Mouse (Mus musculus): ENCODE results near the gene Acpp.
A peak's percentile ranks its signal among the peaks of the same experiment; 100 is the strongest.

Gene Acpp

GRCm38 (mm10) chr9:104304376-104304775, 33.2 kb downstream of the Acpp start:
- DNase-seq = no peak

DNA sequence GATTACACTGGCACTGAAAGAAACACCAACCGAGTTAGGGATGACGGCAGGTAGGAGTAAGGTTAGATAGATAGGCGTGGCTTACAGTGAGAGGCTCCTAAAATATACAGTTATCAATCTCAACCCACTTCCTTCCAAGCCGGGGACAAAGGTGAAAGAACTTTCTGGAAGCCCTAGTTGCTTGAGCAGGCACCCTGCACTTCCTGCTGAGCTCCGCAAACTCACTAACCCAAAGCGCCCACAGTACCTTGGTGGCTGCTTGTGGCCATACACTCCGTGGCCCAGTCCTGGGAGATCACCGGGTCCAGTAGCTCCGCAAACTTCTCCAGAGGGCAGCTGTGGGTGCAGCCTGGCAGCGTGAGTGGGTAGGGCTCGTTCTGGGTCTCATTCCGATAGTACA, 37.0 kb downstream of the Acpp start:
- DNase-seq = no peak

- no peak for DNase-seq
These were observed 40.5 kb downstream of the Acpp start for GRCm38 (mm10) chr9:104297041-104297440.

- DNase-seq = no peak
These were observed 52.6 kb downstream of the Acpp start for GRCm38 (mm10) chr9:104284934-104285333.

GRCm38 (mm10) chr9:104282536-104282935, 55.0 kb downstream of the Acpp start:
- DNase-seq = no peak

DNA sequence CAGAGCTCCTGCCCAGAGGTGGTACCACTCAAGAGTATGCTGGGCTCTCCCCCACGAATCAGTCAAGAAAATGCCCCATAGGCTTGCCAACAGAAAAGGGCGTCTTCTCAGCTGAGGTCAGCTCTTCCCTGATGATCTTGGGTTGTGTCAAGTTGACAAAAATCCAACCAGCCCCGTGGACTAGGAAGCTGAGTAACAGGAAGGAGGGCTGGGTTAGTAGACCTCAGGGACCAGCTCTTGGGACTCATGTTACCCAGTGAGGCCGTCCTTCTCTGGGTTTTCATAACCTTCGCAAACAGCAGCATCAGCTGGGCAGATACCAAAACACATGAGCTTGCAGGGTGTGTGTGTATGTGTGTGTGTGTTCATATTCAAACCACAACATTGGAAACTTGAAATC, 55.8 kb downstream of the Acpp start:
- DNase-seq = no peak

DNA sequence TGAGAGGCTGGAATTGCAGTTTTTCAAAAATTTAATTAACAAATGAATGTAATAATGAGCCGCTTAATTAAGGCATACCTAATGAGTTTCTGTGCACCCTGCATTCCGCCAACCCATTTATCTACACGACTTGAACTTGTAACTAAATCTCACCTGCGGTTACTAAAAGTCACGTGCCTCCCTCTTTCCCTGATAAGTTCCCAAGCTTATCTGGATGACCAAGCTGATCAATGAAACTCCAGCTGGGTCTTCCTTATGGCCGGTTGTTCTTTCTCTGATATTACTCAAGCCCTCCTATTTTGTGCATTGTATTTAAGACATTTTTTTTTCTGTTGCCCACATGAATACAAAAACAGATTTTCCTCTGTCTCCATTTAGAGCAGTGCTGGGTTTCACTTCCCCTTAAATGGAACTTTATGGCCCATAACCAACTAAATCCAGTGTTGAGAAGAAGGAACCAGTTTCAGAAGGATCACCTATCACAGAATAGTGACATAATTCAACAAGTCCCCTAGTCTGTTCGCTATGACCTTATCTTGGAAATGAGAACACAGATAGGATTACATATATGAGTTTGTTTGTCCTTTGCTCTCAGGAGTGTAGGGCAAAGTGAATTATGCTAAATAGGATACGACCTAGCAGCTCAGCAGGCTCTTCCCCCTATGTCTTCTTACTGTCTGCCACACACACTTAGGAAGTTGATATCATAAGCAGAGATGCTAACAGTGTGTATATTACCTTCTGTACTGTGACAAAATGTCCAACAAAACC, 56.6 kb downstream of the Acpp start:
- DNase-seq = no peak

GRCm38 (mm10) chr9:104277528-104278162, 59.9 kb downstream of the Acpp start:
- peak; percentile 25 for DNase-seq

- DNase-seq = no peak
These were observed 62.3 kb downstream of the Acpp start for GRCm38 (mm10) chr9:104275084-104275785.

DNA sequence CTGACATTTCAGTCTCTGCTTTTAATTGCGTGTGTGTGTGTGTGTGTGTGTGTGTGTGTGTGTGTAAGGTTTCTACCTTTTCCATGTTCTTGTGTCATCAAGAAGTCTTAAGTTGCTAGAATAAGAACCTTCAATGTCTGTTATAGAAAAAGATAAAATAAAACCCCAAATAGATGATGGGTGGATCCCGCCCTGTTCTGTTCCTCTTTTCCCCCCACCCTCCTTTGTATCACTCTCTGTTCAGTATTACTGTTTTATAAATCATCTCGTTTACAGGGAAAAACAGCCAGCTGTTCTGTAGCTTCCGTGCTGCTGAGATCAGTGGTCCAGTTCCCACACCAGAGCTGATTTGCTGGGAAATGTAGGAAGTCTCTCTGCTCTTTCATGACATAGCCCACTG, 65.5 kb downstream of the Acpp start:
- no peak for DNase-seq

- DNase-seq = no peak
These were observed 65.9 kb downstream of the Acpp start for GRCm38 (mm10) chr9:104271642-104272041.

DNA sequence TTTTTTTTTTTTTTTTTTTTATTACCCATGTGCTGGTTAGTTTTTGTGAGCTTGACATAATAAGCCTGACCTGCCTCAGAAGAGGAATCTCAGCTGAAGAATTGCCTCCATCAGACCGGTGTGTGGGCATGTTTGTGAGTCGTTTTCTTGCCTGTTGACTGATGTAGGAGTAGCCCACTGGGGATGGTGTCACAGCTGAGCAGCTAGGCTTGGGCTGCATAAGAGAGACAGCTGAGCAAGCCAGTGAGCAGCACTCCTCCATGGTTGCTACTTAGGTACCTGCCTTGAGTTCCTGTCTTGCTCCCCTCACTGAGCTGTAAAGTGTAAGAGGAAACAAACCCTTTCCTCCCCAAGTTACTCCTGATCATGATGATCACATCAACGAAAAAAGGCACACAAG, 67.6 kb downstream of the Acpp start:
- no peak for DNase-seq

DNA sequence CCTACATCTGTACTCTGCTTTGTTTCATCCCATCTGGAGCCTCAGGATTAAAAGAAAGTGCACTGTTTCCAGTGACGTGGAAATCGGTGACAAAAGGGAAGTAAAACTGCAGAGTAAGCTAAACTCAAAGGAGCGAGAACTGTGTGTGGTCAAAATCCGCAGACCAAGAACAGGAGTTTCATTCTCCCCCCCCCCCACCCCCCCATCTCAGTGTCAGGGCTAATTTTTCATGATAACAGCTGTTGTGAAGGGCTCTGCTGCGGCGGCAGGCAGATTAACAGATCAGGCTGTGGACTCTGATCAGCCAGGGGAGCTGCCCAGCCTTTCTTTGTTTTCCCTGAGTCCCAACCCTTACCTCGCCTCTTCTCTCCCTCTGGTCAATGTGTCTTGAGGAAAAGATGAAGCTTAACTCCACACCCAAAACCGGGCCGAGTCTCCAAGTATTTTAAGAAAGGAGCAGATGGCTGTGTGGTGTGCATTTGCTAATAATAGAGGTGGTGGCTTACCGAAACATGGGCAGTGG, 68.1 kb downstream of the Acpp start:
- no peak for DNase-seq

DNA sequence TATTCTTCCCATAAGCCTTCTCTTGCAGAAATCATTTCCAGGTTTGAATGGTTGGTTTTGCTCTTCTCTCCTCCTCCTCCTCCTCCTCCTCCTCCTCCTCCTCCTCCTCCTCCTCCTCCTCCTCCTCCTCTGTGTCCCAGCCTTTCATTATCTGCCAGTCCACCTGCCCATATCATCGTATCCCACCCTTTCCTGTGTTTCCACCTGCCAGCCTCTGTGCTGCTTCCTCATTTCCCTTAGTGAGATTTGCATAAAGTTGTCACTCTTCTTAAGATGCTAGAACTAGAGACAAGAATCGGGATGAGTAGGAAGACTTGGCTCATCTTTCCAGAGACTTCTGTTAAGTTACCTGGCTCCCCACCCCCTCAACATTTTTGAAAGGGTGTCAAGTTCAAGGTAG, 73.0 kb downstream of the Acpp start:
- no peak for DNase-seq

DNA sequence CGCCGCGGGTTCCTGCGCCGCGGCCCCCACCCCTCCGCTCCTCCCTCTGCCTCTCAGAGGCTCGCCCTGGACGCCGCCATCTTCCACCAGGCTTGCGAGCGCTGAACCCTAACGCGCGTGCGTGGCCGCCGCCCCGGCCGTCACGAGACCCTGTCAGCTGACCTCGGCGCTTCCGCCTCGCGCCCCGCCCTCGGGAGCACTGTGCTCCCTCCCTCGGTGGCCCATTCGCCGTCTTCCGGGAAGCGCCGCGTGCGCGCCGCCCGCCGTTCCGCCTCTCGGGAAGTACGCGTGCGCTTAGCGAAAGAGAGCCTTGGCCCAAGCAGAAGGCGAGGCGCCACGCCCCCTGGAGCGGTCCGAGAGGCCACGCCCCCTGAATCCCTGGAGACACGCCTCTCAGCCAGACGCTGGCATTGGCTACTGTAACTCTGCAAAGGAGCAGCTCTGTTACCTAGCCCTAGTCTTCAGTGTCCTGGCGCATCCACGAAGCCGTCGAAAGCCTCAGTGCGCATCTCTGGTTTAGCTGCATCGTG, 74.7 kb downstream of the Acpp start, which contains the start of gene Dnajc13:
Gene Dnajc13 (minus strand): TSS at position 108 of the 530 bp plus-strand sequence.
- peak; percentile 99 for DNase-seq

DNA sequence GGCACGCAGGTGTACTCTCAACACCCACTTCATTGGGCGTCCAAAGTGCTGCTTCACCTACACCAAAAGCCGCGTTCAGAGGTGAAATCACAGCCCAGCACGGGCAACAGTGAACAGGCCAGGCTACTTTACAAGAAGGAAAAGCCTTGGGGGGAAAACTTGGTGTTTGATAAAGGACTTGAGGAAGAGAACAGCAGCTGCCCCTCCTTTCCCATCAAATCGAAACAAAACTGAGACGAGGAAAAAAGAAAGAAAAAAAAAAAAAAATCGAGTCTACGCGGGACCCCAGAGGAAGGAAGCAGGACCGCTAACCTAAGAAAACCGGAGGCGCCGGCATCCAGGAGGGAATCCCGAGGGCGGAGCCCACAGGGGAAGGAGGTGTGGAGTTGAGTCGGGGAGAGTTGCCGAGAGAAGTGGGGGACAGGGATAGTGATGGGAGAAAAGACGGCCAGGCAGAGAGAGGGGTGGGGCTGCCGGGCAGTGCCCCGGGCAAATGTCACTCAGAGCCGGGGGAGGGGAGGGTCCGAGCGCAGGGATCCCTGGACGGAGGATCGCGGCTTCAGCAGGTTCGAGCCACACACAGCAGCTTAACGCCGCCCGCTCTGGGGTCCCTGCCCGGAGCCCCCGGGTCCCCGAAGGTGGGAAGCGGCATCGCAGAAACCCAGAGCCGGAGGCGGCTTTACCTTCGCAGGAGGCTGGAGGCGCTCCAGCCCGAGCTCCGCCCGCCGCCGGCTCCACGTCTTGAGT, 75.4 kb downstream of the Acpp start:
- DNase-seq = peak; percentile 30

DNA sequence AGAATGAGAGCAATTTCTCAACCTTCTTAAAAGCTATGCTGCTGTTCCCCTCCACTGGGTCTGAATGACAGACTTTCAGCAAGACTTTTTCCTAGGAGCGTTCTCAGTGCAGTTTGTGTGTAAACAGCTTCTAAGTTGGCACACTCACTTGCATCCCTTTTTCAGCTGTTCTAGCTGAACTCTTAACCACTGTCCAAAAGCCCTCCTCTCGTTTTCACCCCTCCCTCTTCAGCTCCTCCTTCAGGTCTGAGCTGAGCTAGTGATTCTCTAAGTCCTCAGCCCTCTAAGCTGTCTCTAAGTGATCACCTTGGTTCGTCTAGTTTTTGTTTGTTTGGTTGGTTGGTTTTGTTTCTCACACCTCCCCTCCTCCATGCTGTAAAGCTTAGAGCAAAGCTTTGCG, 77.2 kb downstream of the Acpp start:
- DNase-seq = no peak

DNA sequence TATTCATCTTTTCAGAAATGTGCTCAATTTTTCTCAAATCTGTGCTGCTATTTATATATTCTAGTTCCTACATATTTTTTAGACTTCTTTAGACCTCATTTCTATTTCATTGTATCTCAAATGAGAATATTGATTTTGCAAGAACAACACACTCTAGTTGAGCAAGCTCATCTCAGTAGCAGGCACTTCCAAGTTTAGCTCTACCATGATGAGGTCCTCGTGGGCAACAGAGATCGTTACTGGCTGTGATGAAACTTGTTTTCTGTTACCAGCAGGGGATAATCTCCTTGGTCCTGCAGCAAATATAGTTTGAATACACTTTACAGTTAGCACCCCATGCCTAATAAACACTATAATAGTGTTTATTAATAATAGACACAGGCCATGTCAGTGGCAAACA, 81.5 kb downstream of the Acpp start:
- no peak for DNase-seq

DNA sequence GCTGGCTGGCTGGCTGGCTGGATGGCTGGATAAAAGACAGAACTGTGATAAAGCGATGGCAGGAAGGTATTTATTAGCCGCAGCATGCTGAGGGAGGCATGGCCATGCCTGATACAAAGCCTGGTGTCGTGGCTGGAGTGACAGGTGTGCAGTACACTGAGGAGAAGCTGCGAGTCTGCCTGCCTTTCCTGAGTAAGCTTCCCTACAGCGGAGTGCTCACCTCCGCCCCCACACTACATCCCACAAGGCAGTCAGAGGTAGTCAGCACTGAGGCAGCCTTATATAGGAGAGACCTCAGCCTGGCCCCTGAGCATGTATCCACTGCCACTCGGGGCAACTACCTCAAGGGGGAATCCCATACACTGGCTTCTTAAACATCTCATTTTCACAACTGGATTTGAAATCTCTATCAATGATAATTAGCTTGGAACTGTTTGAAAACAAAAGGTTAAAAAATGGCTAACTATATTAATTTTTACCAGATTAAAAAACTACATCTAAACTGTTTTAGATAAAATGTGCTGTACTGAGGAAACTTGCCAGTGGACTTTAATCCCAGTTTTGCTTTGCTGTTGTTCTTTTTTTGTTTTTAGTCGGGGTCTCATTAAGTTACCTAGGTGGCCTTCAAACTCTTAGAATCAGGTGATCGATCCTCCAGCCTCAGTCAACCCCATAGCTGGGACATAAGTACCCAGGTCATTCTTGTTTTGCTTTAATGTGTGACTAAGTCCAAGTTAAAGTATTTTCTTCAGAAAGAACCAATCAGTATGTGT, 83.0 kb downstream of the Acpp start:
- no peak for DNase-seq

DNA sequence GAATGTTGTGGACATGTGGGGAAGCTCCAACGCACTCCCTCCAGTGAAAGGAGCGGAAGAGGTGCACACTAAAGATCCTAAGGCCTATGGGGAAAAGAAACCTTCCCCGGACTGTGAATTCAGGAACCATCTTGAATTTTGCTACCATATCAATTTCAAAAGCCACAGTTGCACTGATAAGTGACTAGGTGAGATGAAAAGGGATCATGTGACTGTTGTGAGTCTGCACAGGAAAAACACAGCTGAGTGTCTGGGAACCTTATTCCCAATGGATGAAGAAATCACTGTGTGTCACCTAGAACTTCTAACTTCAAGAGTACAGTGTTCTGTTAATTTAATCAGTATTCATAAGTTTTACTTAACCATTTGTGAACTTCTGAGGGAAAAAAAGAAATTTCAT, 84.9 kb downstream of the Acpp start:
- DNase-seq = no peak

- no peak for DNase-seq
These were observed 85.9 kb downstream of the Acpp start for GRCm38 (mm10) chr9:104251687-104252086.

DNA sequence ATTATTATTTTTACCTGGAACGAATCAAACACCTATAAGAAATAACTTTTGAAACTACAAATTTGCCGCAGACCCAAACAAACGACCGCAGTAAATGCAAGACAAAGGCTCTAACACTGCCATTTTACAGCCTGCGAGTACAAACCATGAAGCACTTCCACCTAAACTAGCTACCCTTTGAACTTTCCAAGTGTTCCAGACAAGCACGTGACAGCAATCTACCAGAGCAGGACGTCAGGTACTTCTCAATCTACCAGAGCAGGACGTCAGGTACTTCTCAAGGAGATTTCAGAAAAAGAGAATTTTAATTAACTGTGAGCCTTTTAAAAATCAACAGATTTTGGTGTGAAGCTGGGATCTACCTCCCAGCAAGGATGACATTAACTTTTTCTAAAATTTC, 86.4 kb downstream of the Acpp start:
- DNase-seq = no peak

Measured in right cerebral cortex, postnatal 14 days (tissue).